Mouse (Mus musculus): ENCODE data around the gene Cd86.

The Cd86 gene

DNA sequence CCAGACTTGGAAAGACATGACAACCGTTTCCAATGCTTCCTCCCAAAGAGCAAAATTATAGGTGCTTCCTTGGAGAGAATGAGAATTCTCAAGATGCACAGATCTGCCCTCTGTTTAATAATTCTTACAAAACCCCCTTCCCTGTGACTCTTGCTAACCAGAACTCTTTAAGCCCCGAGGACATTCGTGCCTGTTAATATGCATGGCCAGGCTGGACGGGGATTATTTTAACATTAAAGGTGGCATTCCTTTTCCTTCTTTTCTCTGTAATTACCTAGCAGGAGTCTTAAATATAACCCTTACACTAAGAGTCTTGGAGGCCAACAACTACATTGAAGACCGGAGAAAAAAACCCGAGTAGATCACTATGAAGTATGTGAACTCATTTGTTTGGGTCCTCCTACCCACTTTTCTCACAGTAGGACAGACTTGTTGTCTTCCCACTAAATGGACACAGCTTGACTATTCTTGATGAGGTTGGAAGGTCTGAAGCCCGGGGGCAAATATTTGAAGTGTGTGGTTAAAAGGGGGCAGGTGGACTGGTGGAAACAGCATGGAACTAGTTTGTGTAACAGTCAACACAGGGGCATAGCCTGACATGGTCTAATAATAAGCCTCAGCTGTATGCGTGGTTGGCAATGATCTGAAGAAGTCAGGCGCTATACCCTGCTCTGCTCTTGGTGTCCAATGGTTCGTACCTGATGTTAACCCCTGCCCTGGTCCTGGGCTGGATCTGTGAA is 69.0 kb downstream of the Cd86 start:
- peak; percentile 52 for DNase-seq

GRCm38 (mm10) chr16:36589898-36590297 is 76.0 kb downstream of the Cd86 start:
- no peak for DNase-seq

DNA sequence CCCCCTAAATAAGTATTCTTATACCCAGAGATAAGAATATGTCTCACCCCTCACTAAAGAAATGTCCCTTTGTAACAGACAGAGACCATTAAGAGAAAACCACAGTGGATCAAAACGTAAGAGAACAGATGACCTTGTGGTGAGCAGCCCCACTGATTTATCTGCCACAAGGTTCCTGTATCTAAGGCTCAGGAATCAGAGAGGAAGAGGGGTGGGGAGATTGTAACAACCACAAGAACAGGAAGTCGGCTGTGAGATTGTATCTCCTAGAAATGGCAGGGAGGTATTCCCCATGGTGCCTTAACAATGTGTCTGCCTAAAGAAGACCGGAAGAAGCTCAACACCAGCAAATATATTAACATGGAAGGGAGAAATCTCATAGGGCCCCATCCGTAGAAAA is 77.9 kb downstream of the Cd86 start:
- DNase-seq: no peak

GRCm38 (mm10) chr16:36582073-36582472 is 83.8 kb downstream of the Cd86 start:
- no peak for DNase-seq

- no peak for DNase-seq
These were observed 93.9 kb downstream of the Cd86 start for GRCm38 (mm10) chr16:36571942-36572341.

- no peak for DNase-seq
These were observed 104.2 kb downstream of the Cd86 start, which contains the start of gene Casr for GRCm38 (mm10) chr16:36561386-36562338. Casr (minus strand) TSS chr16:36562141.

DNA sequence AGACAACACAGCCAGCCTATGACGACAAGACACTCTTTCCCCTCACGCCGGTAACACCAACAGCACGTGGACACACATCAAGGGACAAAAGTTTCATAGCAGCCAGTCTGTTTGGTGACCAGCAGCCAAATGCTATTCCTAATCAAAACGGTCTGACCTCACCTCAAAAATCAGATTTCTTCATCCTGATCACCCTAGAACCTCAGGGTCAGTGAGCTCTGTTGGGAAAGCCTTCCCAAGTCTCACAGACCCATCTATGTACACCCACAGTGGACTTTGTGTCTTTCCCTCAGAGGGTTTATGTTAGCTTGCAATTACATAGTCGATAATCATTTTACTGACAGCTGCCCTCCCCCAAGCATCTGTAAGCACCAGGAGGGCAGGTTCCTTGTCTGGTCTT is 106.3 kb downstream of the Cd86 start:
- DNase-seq: no peak

DNA sequence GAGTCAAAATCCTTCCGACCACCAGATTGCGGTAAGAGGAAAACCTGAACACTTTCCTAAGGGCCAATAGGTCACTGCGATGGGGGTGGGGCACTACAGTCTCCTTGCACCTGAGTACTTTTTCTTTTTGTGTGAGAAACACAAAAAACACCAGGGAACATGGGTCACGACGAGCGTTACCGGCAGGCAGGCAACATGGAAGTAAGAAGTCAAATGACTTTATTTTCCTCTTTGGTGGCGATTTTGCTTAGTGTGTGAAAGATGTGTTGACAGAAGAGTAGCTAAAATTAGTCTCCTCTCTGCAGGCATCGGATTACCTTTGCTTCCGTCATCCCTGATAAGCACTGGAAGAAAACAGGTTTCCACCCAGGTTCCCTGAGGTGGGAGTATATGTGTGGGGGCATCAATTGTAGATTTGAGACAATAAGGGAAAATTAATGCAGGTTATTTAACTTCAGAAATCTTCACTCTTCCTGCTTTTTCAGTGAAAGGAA is 110.2 kb downstream of the Cd86 start:
- DNase-seq: no peak
